Mouse (Mus musculus) MEL (cell line): Measurements from ENCODE around the gene Slc22a17.

Experiments used
- CHD2 ChIP-seq: IDR thresholded peaks from 2 replicates; pipeline ENCODE4 v1.6.1; 2011; ENCODE audit warnings: low read length, improper control_type of control experiment
- CTCF ChIP-seq, 3 experiments: IDR thresholded peaks in 2 of 3; conservative IDR thresholded peaks in 1 of 3; 2 replicates each; pipeline ENCODE4 v1.5.1; 2011 to 2012; ENCODE audit warnings: low read length in 3 of 3, low read depth in 2 of 3, mild to moderate bottlenecking in 2 of 3, improper control_type of control experiment in 1 of 3, inconsistent platforms in 1 of 3, mixed read lengths in 1 of 3, moderate library complexity in 1 of 3; ENCODE audit not compliant: control insufficient read depth in 1 of 3, insufficient read depth in 1 of 3, poor library complexity in 1 of 3, severe bottlenecking in 1 of 3
- GATA1 ChIP-seq: IDR thresholded peaks from 2 replicates; pipeline ENCODE4 v1.6.1; 2011; ENCODE audit warnings: low read depth, low read length, improper control_type of control experiment
- JUND ChIP-seq: IDR thresholded peaks from 2 replicates; pipeline ENCODE4 v1.6.1; 2011; ENCODE audit warnings: low read depth, mild to moderate bottlenecking, improper control_type of control experiment, low read length
- MAX ChIP-seq: IDR thresholded peaks from 2 replicates; pipeline ENCODE4 v1.6.1; 2011; ENCODE audit warnings: low read length, improper control_type of control experiment
- MYC ChIP-seq: IDR thresholded peaks from 2 replicates; pipeline ENCODE4 v1.6.1; 2011; ENCODE audit warnings: low read depth, mild to moderate bottlenecking, low read length, improper control_type of control experiment, moderate library complexity
- POLR2AphosphoS5 ChIP-seq: IDR thresholded peaks from 2 replicates; pipeline ENCODE4 v1.6.1; 2012; ENCODE audit warnings: low read depth, borderline replicate concordance, mild to moderate bottlenecking, inconsistent platforms, low read length, moderate library complexity, mixed read lengths

DNA sequence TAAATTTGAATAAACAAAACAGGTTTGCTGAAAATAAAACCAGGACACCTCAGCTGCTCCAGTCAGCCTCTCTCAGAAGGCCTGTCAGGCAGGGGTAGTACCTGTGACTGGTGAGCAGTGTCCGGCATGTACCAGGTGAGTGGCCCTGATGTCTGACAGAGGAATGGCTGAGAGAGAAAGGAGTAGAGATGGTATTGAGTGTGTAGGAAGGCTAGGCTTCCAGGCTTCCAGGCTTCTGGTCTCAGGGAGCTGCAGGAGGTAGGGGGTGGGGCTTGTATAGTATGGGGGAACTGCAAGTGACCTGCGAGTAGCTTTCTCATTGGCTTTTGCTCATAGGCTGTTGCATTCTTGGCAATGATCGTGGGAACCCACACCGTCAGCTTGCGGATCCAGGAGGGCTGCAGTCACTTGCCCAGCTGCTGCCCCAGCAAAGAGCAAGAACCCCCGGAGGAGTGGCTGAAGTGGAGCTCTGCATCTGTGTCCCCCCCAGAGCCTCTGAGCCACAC is 19.8 kb upstream of the Slc22a17 start, which contains the start of gene Il25:
- TF ChIP-seq CTCF (IDR thresholded peaks at IDR 0.05 in 2 of 3, conservative IDR thresholded peaks at IDR 0.05 in 1 of 3; ENCODE audit: control insufficient read depth in 1 of 3, insufficient read depth in 1 of 3, low read depth in 2 of 3, low read length in 3 of 3, poor library complexity in 1 of 3, severe bottlenecking in 1 of 3) (no peak), POLR2AphosphoS5 (no peak), MAX (no peak), GATA1 (no peak), JUND (no peak), CHD2 (no peak), MYC (no peak)
